In genomic region chr7:145102692-145103091, GRCm38 (mm10) we compare ENCODE assay signal across 13 mouse cellular contexts.
DNase-seq lines count a peak whose midpoint lies in the region; ATAC-seq and TF ChIP-seq lines count a peak whose summit lies in the region.
"Had no signal": no experiment of that assay in that cellular context is flagged by ENCODE, and none has a peak within 500 bp of the region (broad histone marks: within the 10 kb centered on the region; RNA-seq: fewer than 3 reads in every experiment).

No protein-coding gene starts in this region.

- H3K27me3 ChIP-seq in lung, embryonic 15.5 days, result no peaks in the 10 kb centered on the region
- H3K27me3 ChIP-seq in embryonic facial prominence, embryonic 14.5 days (replicated peaks; ENCODE audit: control insufficient read depth, insufficient read depth, low read length), result no peaks in the 10 kb centered on the region
- H3K27me3 ChIP-seq in stomach, embryonic 14.5 days (ENCODE audit: control insufficient read depth, insufficient read depth, low read length), result no peaks in the 10 kb centered on the region
- no peaks in the 10 kb centered on the region for H3K27me3 ChIP-seq in liver, embryonic 11.5 days (replicated peaks; ENCODE audit: control insufficient read depth, insufficient read depth, low read length)
- H3K27me3 ChIP-seq: embryonic facial prominence, embryonic 15.5 days; forebrain, embryonic 15.5 days had no signal

- ATAC-seq in lung, embryonic 15.5 days (ENCODE audit: borderline replicate concordance, extremely low read depth, low FRiP score, low TSS enrichment), result 0 out of 2 replicates have a peak, but pooled peaks have one; percentile 5
- 0 out of 2 replicates have a peak, but pooled peaks have one; percentile 9 for ATAC-seq in embryonic facial prominence, embryonic 14.5 days (ENCODE audit: low read depth)
- no peak for ATAC-seq in stomach, embryonic 14.5 days (ENCODE audit: insufficient number of reproducible peaks, insufficient read depth, low FRiP score, low read depth)
- no peak for ATAC-seq in liver, embryonic 11.5 days (replicated peaks; ENCODE audit: low FRiP score)
- ATAC-seq: forebrain, embryonic 15.5 days; inflammation-experienced regulatory T-cells, adult 6 months had no signal

- no peak for TF ChIP-seq POLR2A in lung, adult 2 months (IDR thresholded peaks at IDR 0.05; ENCODE audit: borderline replicate concordance, extremely low read depth, low read depth, low read length)

- intact Hi-C loops in heart, postnatal 25 days (cut with DNase I), result no loop called here

- H3K4me1 ChIP-seq in lung, embryonic 15.5 days, result peaks cover 13% of the 10 kb centered on the region
- peaks cover 4% of the 10 kb centered on the region; the same call in 1 of the 2 replicates for H3K4me1 ChIP-seq in lung, adult 2 months (ENCODE audit: control insufficient read depth, insufficient read depth, low read length)
- no peaks in the 10 kb centered on the region for H3K4me1 ChIP-seq in embryonic facial prominence, embryonic 14.5 days (ENCODE audit: control insufficient read depth, insufficient read depth, low read length)
- no peaks in the 10 kb centered on the region for H3K4me1 ChIP-seq in stomach, embryonic 14.5 days (ENCODE audit: control insufficient read depth, insufficient read depth, low read length)
- H3K4me1 ChIP-seq in liver, embryonic 11.5 days (replicated peaks; ENCODE audit: control insufficient read depth, insufficient read depth, low read length), result no peaks in the 10 kb centered on the region

- H3K36me3 ChIP-seq in lung, embryonic 15.5 days, result no peaks in the 10 kb centered on the region
- H3K36me3 ChIP-seq in embryonic facial prominence, embryonic 14.5 days (ENCODE audit: control insufficient read depth, insufficient read depth, low read length), result no peaks in the 10 kb centered on the region
- H3K36me3 ChIP-seq in stomach, embryonic 14.5 days (ENCODE audit: control insufficient read depth, insufficient read depth, low read length), result no peaks in the 10 kb centered on the region
- no peaks in the 10 kb centered on the region for H3K36me3 ChIP-seq in liver, embryonic 11.5 days (ENCODE audit: control insufficient read depth, insufficient read depth, low read length)
- H3K36me3 ChIP-seq: embryonic facial prominence, embryonic 15.5 days; forebrain, embryonic 15.5 days had no signal

- no peak overlapping the region for H3K4me3 ChIP-seq in lung, embryonic 15.5 days
- no peak overlapping the region for H3K4me3 ChIP-seq in lung, adult 2 months (replicated peaks; ENCODE audit: extremely low read depth, low read depth, low read length)
- H3K4me3 ChIP-seq in embryonic facial prominence, embryonic 14.5 days (ENCODE audit: low read depth, low read length), result no peak overlapping the region
- H3K4me3 ChIP-seq in stomach, embryonic 14.5 days (ENCODE audit: low read depth, low read length), result no peak overlapping the region
- no peak overlapping the region for H3K4me3 ChIP-seq in liver, embryonic 11.5 days (ENCODE audit: low read depth, low read length)
- H3K4me3 ChIP-seq: embryonic facial prominence, embryonic 15.5 days; forebrain, embryonic 15.5 days had no signal

- no peak overlapping the region for H3K9ac ChIP-seq in lung, embryonic 15.5 days
- H3K9ac ChIP-seq in embryonic facial prominence, embryonic 14.5 days (ENCODE audit: low read depth, low read length), result no peak overlapping the region
- no peak overlapping the region for H3K9ac ChIP-seq in stomach, embryonic 14.5 days (replicated peaks; ENCODE audit: low read depth, low read length)
- no peak overlapping the region for H3K9ac ChIP-seq in liver, embryonic 11.5 days (ENCODE audit: low read depth, low read length)
- H3K9ac ChIP-seq: embryonic facial prominence, embryonic 15.5 days; forebrain, embryonic 15.5 days had no signal

- H3K4me2 ChIP-seq in lung, embryonic 15.5 days, result no peak overlapping the region
- no peak overlapping the region for H3K4me2 ChIP-seq in embryonic facial prominence, embryonic 14.5 days (ENCODE audit: low read depth, low read length)
- H3K4me2 ChIP-seq in stomach, embryonic 14.5 days (replicated peaks; ENCODE audit: low read depth, low read length), result no peak overlapping the region
- H3K4me2 ChIP-seq in liver, embryonic 11.5 days, result no peak overlapping the region
- H3K4me2 ChIP-seq: embryonic facial prominence, embryonic 15.5 days; forebrain, embryonic 15.5 days had no signal

- 62% methylated on average over 5 of the region's 5 CpGs for WGBS in lung, embryonic 15.5 days
- WGBS in lung, adult 2 months, result 52% methylated on average over 5 of the region's 5 CpGs
- 66% methylated on average over 5 of the region's 5 CpGs for WGBS in embryonic facial prominence, embryonic 14.5 days
- WGBS in stomach, embryonic 14.5 days, result 75% methylated on average over 5 of the region's 5 CpGs
- 70% methylated on average over 5 of the region's 5 CpGs for WGBS in liver, embryonic 11.5 days

- no peak for TF ChIP-seq CTCF in lung, adult 2 months (IDR thresholded peaks at IDR 0.05; ENCODE audit: insufficient read depth, low read length)

- peak overlapping the region; percentile 17 for H3K27ac ChIP-seq in lung, embryonic 15.5 days
- H3K27ac ChIP-seq in embryonic facial prominence, embryonic 14.5 days (replicated peaks; ENCODE audit: low read depth, low read length), result no peak overlapping the region
- H3K27ac ChIP-seq in stomach, embryonic 14.5 days (ENCODE audit: low read length), result peak overlapping the region; percentile 21; the same call in 1 of the 2 replicates
- no peak overlapping the region for H3K27ac ChIP-seq in liver, embryonic 11.5 days (ENCODE audit: low read depth, low read length)
- H3K27ac ChIP-seq: forebrain, embryonic 15.5 days had no signal

- H3K9me3 ChIP-seq in lung, embryonic 15.5 days, result no peaks in the 10 kb centered on the region
- H3K9me3 ChIP-seq in embryonic facial prominence, embryonic 14.5 days (ENCODE audit: control insufficient read depth, low read length), result no peaks in the 10 kb centered on the region
- H3K9me3 ChIP-seq in stomach, embryonic 14.5 days (ENCODE audit: control insufficient read depth, low read depth, low read length), result no peaks in the 10 kb centered on the region
- no peaks in the 10 kb centered on the region for H3K9me3 ChIP-seq in liver, embryonic 11.5 days (ENCODE audit: control insufficient read depth, low read length)
- H3K9me3 ChIP-seq: embryonic facial prominence, embryonic 15.5 days; forebrain, embryonic 15.5 days had no signal

- DNase-seq in heart, adult 11 months, result peak; percentile 91
- DNase-seq in heart, postnatal 25 days (ENCODE audit: low spot score), result no peak
- DNase-seq in lung, adult 2 months, result no peak
- DNase-seq in embryonic facial prominence, embryonic 14.5 days (ENCODE audit: low spot score), result no peak
- DNase-seq in right cerebral cortex, adult 2 months (ENCODE audit: low spot score in 2 of 2), result no peak
- DNase-seq in liver, embryonic 11.5 days (ENCODE audit: low spot score), result no peak
- DNase-seq: cerebellum, adult 11 months; midbrain, embryonic 14.5 days had no signal

Comparison
In these comparisons a context has a peak if more than half of its experiments do, and no peak if none do; other contexts are left out.
1. ATAC-seq: peak in lung, embryonic 15.5 days (single experiment) and embryonic facial prominence, embryonic 14.5 days (single experiment); none in stomach, embryonic 14.5 days (single experiment) and liver, embryonic 11.5 days (single experiment).
2. H3K27ac ChIP-seq: peak in lung, embryonic 15.5 days (single experiment) and stomach, embryonic 14.5 days (single experiment); none in embryonic facial prominence, embryonic 14.5 days (single experiment) and liver, embryonic 11.5 days (single experiment).